Mouse (Mus musculus): ENCODE data around the gene Proca1.

Proca1 gene

GRCm38 (mm10) chr11:78215709-78216317 is 22.6 kb downstream of the Proca1 start:
- DNase-seq (ENCODE audit: low read depth, low spot score): no peak

- no peak for DNase-seq (ENCODE audit: low read depth, low spot score)
Measured at GRCm38 (mm10) chr11:78223586-78223985, 30.4 kb downstream of the Proca1 start.

GRCm38 (mm10) chr11:78231518-78231917 is 38.3 kb downstream of the Proca1 start:
- no peak for DNase-seq (ENCODE audit: low read depth, low spot score)

GRCm38 (mm10) chr11:78240193-78240857 is 47.1 kb downstream of the Proca1 start:
- DNase-seq (ENCODE audit: low read depth, low spot score): no peak

- no peak for DNase-seq (ENCODE audit: low read depth, low spot score)
Measured at GRCm38 (mm10) chr11:78245261-78245626, 52.1 kb downstream of the Proca1 start.

- peak; percentile 85 for DNase-seq (ENCODE audit: low read depth, low spot score)
Measured at GRCm38 (mm10) chr11:78245627-78246317, 52.6 kb downstream of the Proca1 start, which contains the start of the genes Sdf2 and Supt6. Sdf2 (plus strand) TSS chr11:78245746. Supt6 (minus strand) TSS chr11:78245987.

GRCm38 (mm10) chr11:78246318-78247011 is 53.3 kb downstream of the Proca1 start:
- DNase-seq (ENCODE audit: low read depth, low spot score): no peak

GRCm38 (mm10) chr11:78247012-78247348 is 53.8 kb downstream of the Proca1 start:
- DNase-seq (ENCODE audit: low read depth, low spot score): no peak

GRCm38 (mm10) chr11:78247727-78248140 is 54.5 kb downstream of the Proca1 start:
- peak; percentile 22 for DNase-seq (ENCODE audit: low read depth, low spot score)

Data from c-Kit-negative CD71-positive TER-119-positive erythroid progenitor cells, embryonic 14.5 days (primary cell).